Mouse (Mus musculus): ENCODE measurements at regions not wholly inside any gene's neighbourhood (a gene's known extent, or its start where the extent isn't known, plus 50 kb on each side); places are given as distances from the start of the nearest gene placed in this dataset.

- no peak for TF ChIP-seq TAL1 (IDR thresholded peaks at IDR 0.05; ENCODE audit: low read length)
- no peak for TF ChIP-seq GATA1 (IDR thresholded peaks at IDR 0.05; ENCODE audit: low read length)
Measured at GRCm38 (mm10) chr17:88378505-88378904, 62.0 kb upstream of the Foxn2 start.
